Mouse (Mus musculus): ENCODE results near the gene Ushbp1. TPM values are rescaled to one million over a fixed set of nuclear protein-coding genes. Genes with fewer than 3 reads are reported as not detected.
A peak's percentile ranks its signal among the peaks of the same experiment; 100 is the strongest.

Ushbp1 gene
- polyA plus RNA-seq, 1 experiment from 2014 or later: 6.1 TPM

DNA sequence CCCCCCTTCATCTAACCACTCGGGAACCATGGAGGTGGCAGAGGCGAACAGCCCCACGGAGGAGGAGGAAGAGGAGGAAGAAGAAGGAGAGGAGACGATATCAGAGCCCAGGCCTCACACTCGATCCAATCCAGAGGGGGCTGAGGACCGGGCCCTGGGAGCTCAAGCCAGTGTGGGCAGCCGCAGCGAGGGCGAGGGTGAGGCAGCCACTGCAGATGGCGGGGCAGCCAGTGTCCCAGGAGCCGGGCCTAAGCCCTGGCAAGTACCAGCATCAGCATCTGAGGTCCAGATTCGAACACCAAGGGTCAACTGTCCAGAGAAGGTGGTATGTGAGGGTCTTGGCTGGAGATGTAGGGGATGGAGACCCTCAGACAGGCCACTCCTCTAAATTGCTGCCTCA is 2.1 kb upstream of the Ushbp1 start:
- Histone ChIP-seq H3K4me1 (replicated peaks; ENCODE audit: control insufficient read depth, insufficient read depth, low read length) (peaks cover 11% of the 10 kb centered on the region), H3K4me2 (ENCODE audit: low read length) (peak overlapping the region; percentile 64), H3K27me3 (replicated peaks; ENCODE audit: control insufficient read depth, insufficient read depth, low read length) (no peaks in the 10 kb centered on the region), H3K9me3 (ENCODE audit: control insufficient read depth, low read length) (no peaks in the 10 kb centered on the region), H3K4me3 (replicated peaks; ENCODE audit: low read length) (peak overlapping the region; percentile 55; the same call in 1 of the 2 replicates), H3K9ac (replicated peaks; ENCODE audit: low read depth, low read length) (no peak overlapping the region), H3K36me3 (ENCODE audit: control insufficient read depth, insufficient read depth) (no peaks in the 10 kb centered on the region), H3K27ac (ENCODE audit: low read length) (no peak overlapping the region)
- 86% methylated on average over 12 of the region's 12 CpGs for WGBS
- ATAC-seq: no peak

DNA sequence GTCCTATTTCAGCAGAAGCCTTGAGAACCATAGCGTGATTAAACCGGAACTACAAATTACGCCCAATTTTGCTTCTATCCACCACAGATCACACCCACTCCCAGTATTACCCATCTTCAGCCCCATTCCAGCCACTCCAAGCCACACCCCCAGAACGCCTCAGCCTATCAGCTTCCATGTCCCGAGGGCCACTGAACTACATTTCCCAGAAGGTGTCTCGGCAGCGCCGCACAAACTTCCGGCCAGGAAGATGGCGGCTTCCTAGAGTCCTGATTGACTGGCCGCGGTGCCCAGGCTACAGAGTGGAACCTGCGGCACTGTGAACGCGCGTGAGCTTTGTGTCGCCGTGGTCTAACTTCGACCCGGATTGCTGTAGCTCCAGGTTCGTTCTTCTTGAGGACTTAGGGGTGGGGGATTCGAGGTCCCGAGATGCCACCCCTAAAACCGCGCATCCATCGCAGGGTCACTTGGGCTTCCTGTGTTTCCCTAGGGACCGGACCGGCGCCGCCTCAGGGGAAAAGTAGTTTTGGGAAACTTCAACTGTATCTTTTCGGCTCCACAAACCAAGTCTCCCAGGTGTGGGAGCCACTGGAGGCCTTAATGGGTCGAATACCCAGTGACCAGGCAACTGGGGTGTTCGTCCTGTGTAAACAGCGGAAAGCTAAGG is 1.2 kb upstream of the Ushbp1 start, which contains the start of gene Babam1:
Gene Babam1, plus strand, starts transcription at position 223 of the 667 bp plus-strand sequence.
- ATAC-seq: peak; percentile 99
- H3K4me2 ChIP-seq (ENCODE audit: low read length): peak within 1 kb of the TSS; percentile 64
- no peaks in the 10 kb centered on the region for H3K9me3 ChIP-seq (ENCODE audit: control insufficient read depth, low read length)
- peak within 1 kb of the TSS; percentile 62 for H3K27ac ChIP-seq (ENCODE audit: low read length)
- peak within 1 kb of the TSS; percentile 55 for H3K4me3 ChIP-seq (replicated peaks; ENCODE audit: low read length)
- peak within 1 kb of the TSS; percentile 76 for H3K9ac ChIP-seq (replicated peaks; ENCODE audit: low read depth, low read length)
- H3K36me3 ChIP-seq (ENCODE audit: control insufficient read depth, insufficient read depth): no peaks in the 10 kb centered on the region
- H3K4me1 ChIP-seq (replicated peaks; ENCODE audit: control insufficient read depth, insufficient read depth, low read length): peaks cover 11% of the 10 kb centered on the region
- WGBS: under 1% methylated on average over 34 of the region's 34 CpGs
- H3K27me3 ChIP-seq (replicated peaks; ENCODE audit: control insufficient read depth, insufficient read depth, low read length): no peaks in the 10 kb centered on the region

DNA sequence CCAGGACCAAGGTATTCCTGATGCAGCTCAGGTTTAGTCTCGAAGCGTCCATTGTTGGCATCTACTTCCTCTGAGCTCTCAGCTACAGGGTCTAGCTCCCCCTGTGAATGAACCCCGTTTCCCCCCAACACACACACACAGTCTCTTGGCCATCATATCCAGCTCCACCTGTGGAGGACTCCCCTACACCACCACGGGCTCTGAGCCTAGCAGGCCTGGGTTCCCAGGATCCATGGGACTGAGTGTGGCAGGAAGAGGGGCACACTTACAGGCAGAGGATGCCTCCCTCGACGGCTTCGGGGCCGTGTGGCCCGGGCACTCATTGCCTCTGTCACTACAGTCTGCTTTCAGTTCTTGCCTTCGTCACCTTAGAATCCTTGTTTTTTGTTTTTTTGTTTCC is 531 bp downstream of the Ushbp1 start:
- Histone ChIP-seq H3K9ac (replicated peaks; ENCODE audit: low read depth, low read length) (no peak overlapping the region), H3K9me3 (ENCODE audit: control insufficient read depth, low read length) (no peaks in the 10 kb centered on the region), H3K4me1 (replicated peaks; ENCODE audit: control insufficient read depth, insufficient read depth, low read length) (peaks cover 11% of the 10 kb centered on the region), H3K36me3 (ENCODE audit: control insufficient read depth, insufficient read depth) (no peaks in the 10 kb centered on the region), H3K4me3 (replicated peaks; ENCODE audit: low read length) (no peak overlapping the region), H3K4me2 (ENCODE audit: low read length) (no peak overlapping the region), H3K27ac (ENCODE audit: low read length) (no peak overlapping the region), H3K27me3 (replicated peaks; ENCODE audit: control insufficient read depth, insufficient read depth, low read length) (no peaks in the 10 kb centered on the region)
- 87% methylated on average over 10 of the region's 10 CpGs for WGBS
- no peak for ATAC-seq

DNA sequence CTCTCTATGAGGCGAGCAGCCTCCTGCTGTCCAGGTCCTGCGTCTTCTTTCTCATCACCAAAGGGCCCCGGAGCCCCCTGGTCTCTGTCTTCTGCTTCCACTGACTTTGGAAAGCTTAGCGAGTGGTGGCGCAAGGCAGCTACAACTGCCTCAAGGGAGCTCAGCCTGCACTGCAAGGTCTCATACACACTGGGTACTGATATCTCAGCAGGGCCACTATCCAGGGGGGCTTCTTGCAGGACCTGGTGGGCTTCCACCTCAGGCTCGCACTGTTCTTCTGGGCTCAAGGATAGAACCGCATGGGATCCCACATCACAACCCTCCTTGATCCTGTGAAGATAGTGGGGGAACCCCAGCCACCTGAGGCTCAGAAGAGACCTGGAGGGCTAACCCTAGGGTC is 1.1 kb downstream of the Ushbp1 start:
- H3K9ac ChIP-seq (replicated peaks; ENCODE audit: low read depth, low read length): no peak overlapping the region
- H3K36me3 ChIP-seq (ENCODE audit: control insufficient read depth, insufficient read depth): no peaks in the 10 kb centered on the region
- ATAC-seq: no peak
- WGBS: 77% methylated on average over 7 of the region's 7 CpGs
- H3K27me3 ChIP-seq (replicated peaks; ENCODE audit: control insufficient read depth, insufficient read depth, low read length): no peaks in the 10 kb centered on the region
- no peak overlapping the region for H3K27ac ChIP-seq (ENCODE audit: low read length)
- H3K4me3 ChIP-seq (replicated peaks; ENCODE audit: low read length): no peak overlapping the region
- no peaks in the 10 kb centered on the region for H3K9me3 ChIP-seq (ENCODE audit: control insufficient read depth, low read length)
- peaks cover 11% of the 10 kb centered on the region for H3K4me1 ChIP-seq (replicated peaks; ENCODE audit: control insufficient read depth, insufficient read depth, low read length)
- no peak overlapping the region for H3K4me2 ChIP-seq (ENCODE audit: low read length)

DNA sequence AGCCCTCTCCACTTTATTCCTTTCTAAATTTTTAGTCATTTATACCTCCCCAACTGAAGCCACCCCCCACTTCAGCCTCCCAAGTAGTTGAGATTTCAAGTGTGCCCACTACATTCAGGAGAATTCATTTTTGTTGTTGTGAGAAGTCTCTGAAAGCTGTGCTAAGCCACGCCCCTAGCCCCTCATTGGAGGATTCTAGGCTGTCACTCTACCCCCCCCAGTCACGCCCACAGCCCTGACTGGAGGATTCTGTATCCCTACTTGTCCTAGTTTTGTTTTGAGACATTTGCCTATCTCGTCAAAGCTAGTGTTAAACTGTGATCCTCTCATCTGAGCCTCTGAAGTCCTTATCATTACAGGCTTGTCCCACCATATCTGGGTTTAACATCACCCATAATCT is 2.7 kb downstream of the Ushbp1 start:
- Histone ChIP-seq H3K4me2 (ENCODE audit: low read length) (no peak overlapping the region), H3K27ac (ENCODE audit: low read length) (no peak overlapping the region), H3K4me1 (replicated peaks; ENCODE audit: control insufficient read depth, insufficient read depth, low read length) (peaks cover 11% of the 10 kb centered on the region), H3K4me3 (replicated peaks; ENCODE audit: low read length) (no peak overlapping the region), H3K9ac (replicated peaks; ENCODE audit: low read depth, low read length) (no peak overlapping the region), H3K9me3 (ENCODE audit: control insufficient read depth, low read length) (no peaks in the 10 kb centered on the region), H3K27me3 (replicated peaks; ENCODE audit: control insufficient read depth, insufficient read depth, low read length) (no peaks in the 10 kb centered on the region), H3K36me3 (ENCODE audit: control insufficient read depth, insufficient read depth) (no peaks in the 10 kb centered on the region)
- no peak for ATAC-seq
- WGBS: 3% methylated on average over 3 of the region's 3 CpGs

DNA sequence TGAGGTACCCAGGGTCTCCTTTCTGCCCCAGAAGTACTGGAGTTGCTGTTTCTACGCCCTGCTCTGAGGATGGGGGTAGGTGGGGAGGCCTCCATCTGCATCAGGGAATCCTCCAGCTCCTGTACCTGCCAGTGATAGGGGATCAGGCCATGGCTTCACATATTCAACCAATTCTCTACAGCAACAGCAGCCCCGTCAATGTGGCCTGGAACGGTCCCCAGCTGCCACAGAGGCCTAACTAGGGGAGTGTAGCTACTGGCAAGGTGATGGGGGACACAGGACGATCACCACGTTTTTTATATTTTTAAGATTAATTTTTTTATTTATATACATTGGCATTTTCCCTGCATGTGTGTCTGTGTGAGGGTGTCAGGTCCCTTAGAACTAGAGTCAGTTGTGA is 3.2 kb downstream of the Ushbp1 start:
- ATAC-seq: no peak

DNA sequence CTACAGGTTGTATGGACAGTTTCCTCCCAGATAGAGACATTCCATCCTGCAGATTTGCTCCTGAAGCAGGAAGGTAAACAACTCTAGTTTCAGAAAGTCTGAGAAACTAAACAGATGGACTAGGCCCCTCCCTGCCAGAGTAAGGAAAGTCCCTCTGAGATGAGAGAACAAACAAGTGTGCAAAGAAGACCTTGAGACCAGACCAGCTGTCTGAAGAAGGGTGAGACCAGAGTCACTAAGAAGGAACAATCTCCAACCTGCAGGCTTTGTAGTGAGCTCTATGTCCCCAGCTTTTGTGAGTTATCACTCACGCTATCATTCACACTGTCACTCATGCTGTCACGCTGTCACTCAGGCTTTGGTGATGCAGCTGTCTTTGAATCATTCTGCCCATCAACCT is 3.9 kb downstream of the Ushbp1 start:
- Histone ChIP-seq H3K4me3 (replicated peaks; ENCODE audit: low read length) (no peak overlapping the region), H3K9me3 (ENCODE audit: control insufficient read depth, low read length) (no peaks in the 10 kb centered on the region), H3K4me1 (replicated peaks; ENCODE audit: control insufficient read depth, insufficient read depth, low read length) (peaks cover 4% of the 10 kb centered on the region), H3K9ac (replicated peaks; ENCODE audit: low read depth, low read length) (no peak overlapping the region), H3K4me2 (ENCODE audit: low read length) (no peak overlapping the region), H3K36me3 (ENCODE audit: control insufficient read depth, insufficient read depth) (no peaks in the 10 kb centered on the region), H3K27me3 (replicated peaks; ENCODE audit: control insufficient read depth, insufficient read depth, low read length) (no peaks in the 10 kb centered on the region), H3K27ac (ENCODE audit: low read length) (no peak overlapping the region)
- ATAC-seq: no peak
- 89% methylated on average over 2 of the region's 2 CpGs for WGBS

More for the DNA sequence above, 3.2 kb downstream of the Ushbp1 start:
- H3K9ac ChIP-seq (replicated peaks; ENCODE audit: low read depth, low read length): no peak overlapping the region
- H3K27me3 ChIP-seq (replicated peaks; ENCODE audit: control insufficient read depth, insufficient read depth, low read length): no peaks in the 10 kb centered on the region
- H3K4me3 ChIP-seq (replicated peaks; ENCODE audit: low read length): no peak overlapping the region
- H3K4me1 ChIP-seq (replicated peaks; ENCODE audit: control insufficient read depth, insufficient read depth, low read length): peaks cover 6% of the 10 kb centered on the region
- H3K4me2 ChIP-seq (ENCODE audit: low read length): no peak overlapping the region
- H3K27ac ChIP-seq (ENCODE audit: low read length): no peak overlapping the region
- 79% methylated on average over 5 of the region's 5 CpGs for WGBS
- H3K9me3 ChIP-seq (ENCODE audit: control insufficient read depth, low read length): no peaks in the 10 kb centered on the region
- H3K36me3 ChIP-seq (ENCODE audit: control insufficient read depth, insufficient read depth): no peaks in the 10 kb centered on the region

DNA sequence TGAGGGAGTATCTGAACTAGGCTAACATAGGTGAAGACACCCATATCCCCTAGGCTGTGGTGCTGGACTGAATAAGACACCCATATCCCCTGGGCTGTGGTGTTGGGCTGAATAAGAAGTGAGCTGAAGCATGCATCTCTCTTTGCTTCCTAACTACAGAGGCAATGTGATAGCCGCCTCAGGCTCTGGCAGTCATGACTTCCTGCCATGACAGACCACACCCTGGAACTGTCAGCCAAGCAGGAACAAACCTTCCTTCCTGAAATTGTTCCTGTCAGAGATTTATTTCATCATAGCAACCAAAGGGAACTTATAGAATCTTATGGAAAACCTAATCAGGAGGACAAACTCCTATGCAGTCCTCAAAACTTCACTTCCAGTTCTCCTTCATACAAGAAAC is 7.3 kb downstream of the Ushbp1 start:
- no peak overlapping the region for H3K4me2 ChIP-seq (ENCODE audit: low read length)
- 74% methylated on average over 1 of the region's 1 CpGs for WGBS
- no peaks in the 10 kb centered on the region for H3K9me3 ChIP-seq (ENCODE audit: control insufficient read depth, low read length)
- H3K27me3 ChIP-seq (replicated peaks; ENCODE audit: control insufficient read depth, insufficient read depth, low read length): no peaks in the 10 kb centered on the region
- no peaks in the 10 kb centered on the region for H3K4me1 ChIP-seq (replicated peaks; ENCODE audit: control insufficient read depth, insufficient read depth, low read length)
- no peak for ATAC-seq
- H3K27ac ChIP-seq (ENCODE audit: low read length): no peak overlapping the region
- no peak overlapping the region for H3K9ac ChIP-seq (replicated peaks; ENCODE audit: low read depth, low read length)
- H3K36me3 ChIP-seq (ENCODE audit: control insufficient read depth, insufficient read depth): no peaks in the 10 kb centered on the region
- no peak overlapping the region for H3K4me3 ChIP-seq (replicated peaks; ENCODE audit: low read length)

DNA sequence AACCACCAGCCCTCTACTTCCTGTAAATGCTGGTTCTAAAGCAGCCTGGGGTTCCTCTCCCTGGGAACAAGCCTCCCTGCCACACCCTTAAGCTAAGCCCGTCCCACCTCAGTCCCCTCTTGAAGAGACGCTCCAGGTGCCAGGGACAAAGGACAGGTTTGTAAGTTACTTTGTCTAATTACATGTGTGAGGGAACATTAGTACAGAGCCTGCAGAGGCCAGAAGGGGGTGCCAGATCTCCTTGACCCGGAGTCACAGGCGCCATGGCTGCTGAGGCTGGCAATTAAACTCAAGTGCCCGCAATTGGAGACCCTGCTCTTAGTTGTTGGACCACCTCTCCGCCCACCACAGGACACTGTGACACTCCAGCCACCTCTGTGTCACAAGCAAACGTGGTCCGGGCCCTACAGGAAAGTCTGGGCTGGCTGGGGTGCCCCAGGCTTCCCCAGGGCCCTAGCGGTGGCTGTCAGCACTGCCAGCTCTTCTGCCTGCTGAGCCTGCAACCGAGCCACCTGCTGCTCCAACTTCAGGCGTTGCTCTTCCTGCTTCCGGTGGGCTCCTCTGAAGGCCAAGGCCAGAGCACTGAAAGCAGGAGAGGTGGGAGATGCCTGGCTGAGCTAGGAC is 10.3 kb downstream of the Ushbp1 start:
- Histone ChIP-seq H3K27ac (ENCODE audit: low read length) (no peak overlapping the region), H3K36me3 (ENCODE audit: control insufficient read depth, insufficient read depth) (no peaks in the 10 kb centered on the region), H3K9ac (replicated peaks; ENCODE audit: low read depth, low read length) (no peak overlapping the region), H3K4me2 (ENCODE audit: low read length) (no peak overlapping the region), H3K27me3 (replicated peaks; ENCODE audit: control insufficient read depth, insufficient read depth, low read length) (peaks cover 6% of the 10 kb centered on the region; the same call in 1 of the 2 replicates), H3K4me3 (replicated peaks; ENCODE audit: low read length) (no peak overlapping the region), H3K4me1 (replicated peaks; ENCODE audit: control insufficient read depth, insufficient read depth, low read length) (peaks cover 15% of the 10 kb centered on the region), H3K9me3 (ENCODE audit: control insufficient read depth, low read length) (no peaks in the 10 kb centered on the region)
- WGBS: 73% methylated on average over 12 of the region's 12 CpGs
- no peak for ATAC-seq

All from forebrain, embryonic 16.5 days (tissue).